Mouse (Mus musculus): ENCODE measurements at regions not wholly inside any gene's neighbourhood (a gene's known extent, or its start where the extent isn't known, plus 50 kb on each side); places are given as distances from the start of the nearest gene placed in this dataset.
A peak's percentile ranks its signal among the peaks of the same experiment; 100 is the strongest.
"Not testable (repeated sequence)": the region's sequence is repeated elsewhere in the genome, so short reads cannot be mapped to it uniquely, and the experiment has no call there.

DNA sequence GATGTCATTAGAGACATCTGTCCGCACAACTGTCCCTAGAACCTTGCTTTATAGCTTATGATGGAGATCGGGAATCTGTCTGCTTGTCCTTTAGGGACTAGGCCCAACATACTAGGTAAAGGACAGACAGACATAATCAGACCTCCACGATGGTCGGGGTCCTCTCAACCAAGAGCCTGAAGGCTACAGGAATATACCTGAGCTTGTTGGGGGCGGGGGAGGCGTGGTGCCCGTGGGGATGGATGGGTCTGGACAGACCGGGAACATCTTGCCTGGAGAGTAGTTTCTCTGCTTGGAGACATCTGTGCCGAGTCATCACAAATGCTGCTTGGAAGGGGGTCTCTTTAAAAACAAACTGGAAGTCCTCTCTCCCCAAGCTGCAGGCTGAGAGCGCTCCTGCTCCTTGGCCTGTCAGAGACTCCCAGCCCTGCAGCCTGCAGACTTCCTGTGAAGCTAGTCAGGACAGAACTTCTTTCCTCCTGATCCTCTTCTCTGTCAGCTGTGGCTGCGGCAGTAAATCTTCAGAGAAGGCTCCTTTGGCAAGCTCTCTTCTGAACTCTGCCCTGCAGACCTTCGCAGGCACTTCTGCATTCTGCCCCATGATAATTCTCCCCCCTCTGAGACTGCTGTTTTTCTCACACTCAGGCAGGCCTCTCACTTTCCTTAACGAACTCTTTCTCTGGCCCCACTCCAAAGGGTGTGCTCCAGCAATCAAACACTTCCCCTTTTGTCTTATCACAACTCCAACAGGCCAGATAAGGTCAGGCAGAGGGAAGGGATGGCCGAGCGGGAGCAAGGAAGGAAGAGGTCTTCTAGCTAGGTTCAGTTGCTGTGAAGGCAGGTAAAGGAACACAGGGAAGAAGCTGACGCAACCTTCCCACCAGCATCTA is 143.1 kb upstream of the Cdk6 start:
- peak overlapping the region; percentile 12 for H3K4me2 ChIP-seq (ENCODE audit: low read depth)
- H3K27me3 ChIP-seq (ENCODE audit: control insufficient read depth, insufficient read depth, insufficient read length): no peaks in the 10 kb centered on the region
- H3K36me3 ChIP-seq (ENCODE audit: control insufficient read depth, insufficient read depth): no peaks in the 10 kb centered on the region
- TF ChIP-seq TCF12 (IDR thresholded peaks at IDR 0.05; ENCODE audit: insufficient read depth, poor library complexity, severe bottlenecking) (no peak), TCF3 (IDR thresholded peaks at IDR 0.05; ENCODE audit: insufficient read length, low read depth) (no peak), USF1 (IDR thresholded peaks at IDR 0.05; ENCODE audit: low read depth) (no peak), E2F4 (IDR thresholded peaks at IDR 0.05; ENCODE audit: insufficient read depth) (no peak), POLR2AphosphoS2 (IDR thresholded peaks at IDR 0.05; ENCODE audit: insufficient read length, low read depth) (no peak), MAX (IDR thresholded peaks at IDR 0.05; ENCODE audit: low read depth) (no peak), POLR2A (IDR thresholded peaks at IDR 0.05; ENCODE audit: insufficient read length, low read depth) (no peak), CEBPB (IDR thresholded peaks at IDR 0.05; ENCODE audit: insufficient read depth, poor library complexity, severe bottlenecking) (no peak), MYOG (IDR thresholded peaks at IDR 0.05; ENCODE audit: control insufficient read depth in 1 of 3, insufficient read depth in 1 of 3, insufficient read length in 2 of 3, low read depth in 2 of 3) (no peak), SRF (IDR thresholded peaks at IDR 0.05; ENCODE audit: control insufficient read depth, insufficient read length, low read depth) (no peak), REST (IDR thresholded peaks at IDR 0.05; ENCODE audit: insufficient read depth, insufficient read length) (no peak), MYOD1 (IDR thresholded peaks at IDR 0.05; ENCODE audit: control insufficient read depth in 1 of 3, insufficient read length in 2 of 3, low read depth in 2 of 3) (no peak)
- no peak overlapping the region for H3ac ChIP-seq (ENCODE audit: control insufficient read depth, insufficient read length)
- H3K79me2 ChIP-seq (ENCODE audit: control insufficient read depth, insufficient read depth): no peaks in the 10 kb centered on the region
- H3K4me3 ChIP-seq: no peak overlapping the region

DNA sequence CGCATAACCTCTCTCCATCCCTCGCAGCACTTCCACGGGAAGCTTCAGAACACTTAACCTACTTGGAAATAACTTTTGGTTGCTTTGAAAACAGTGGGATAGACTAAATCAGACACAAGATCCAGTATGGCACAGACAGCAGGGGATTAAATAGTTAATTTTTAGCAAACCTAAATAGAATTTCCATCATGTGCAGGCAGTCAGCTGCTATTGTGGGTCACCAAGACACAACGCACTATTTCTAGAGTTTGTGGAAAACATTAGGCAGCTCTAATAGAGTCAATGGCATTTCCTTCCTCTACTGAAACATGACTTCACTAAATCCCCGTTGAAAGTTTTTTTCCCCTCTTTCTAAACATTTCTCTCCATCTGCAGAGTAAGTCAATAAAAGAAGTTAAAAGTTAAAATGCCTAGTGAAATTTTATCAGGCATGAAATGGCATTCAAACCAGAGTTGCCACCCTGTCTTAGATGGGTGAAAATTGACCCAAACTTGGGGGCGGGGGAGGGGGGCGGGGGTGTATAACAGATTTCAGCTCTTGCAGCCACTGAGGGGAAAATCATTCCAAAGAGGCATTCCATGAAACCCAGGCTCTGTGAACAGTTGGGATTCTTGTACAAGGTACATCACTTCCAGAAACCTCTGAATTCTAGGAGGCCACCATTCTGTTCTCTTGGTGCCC is 142.3 kb upstream of the Cdk6 start:
- not testable (repeated sequence) for H3ac ChIP-seq (ENCODE audit: control insufficient read depth, insufficient read length); H3K79me2 ChIP-seq (ENCODE audit: control insufficient read depth, insufficient read depth); H3K36me3 ChIP-seq (ENCODE audit: control insufficient read depth, insufficient read depth); H3K4me3 ChIP-seq; H3K27me3 ChIP-seq (ENCODE audit: control insufficient read depth, insufficient read depth, insufficient read length)
- H3K4me2 ChIP-seq (ENCODE audit: low read depth): peak overlapping the region; percentile 12

DNA sequence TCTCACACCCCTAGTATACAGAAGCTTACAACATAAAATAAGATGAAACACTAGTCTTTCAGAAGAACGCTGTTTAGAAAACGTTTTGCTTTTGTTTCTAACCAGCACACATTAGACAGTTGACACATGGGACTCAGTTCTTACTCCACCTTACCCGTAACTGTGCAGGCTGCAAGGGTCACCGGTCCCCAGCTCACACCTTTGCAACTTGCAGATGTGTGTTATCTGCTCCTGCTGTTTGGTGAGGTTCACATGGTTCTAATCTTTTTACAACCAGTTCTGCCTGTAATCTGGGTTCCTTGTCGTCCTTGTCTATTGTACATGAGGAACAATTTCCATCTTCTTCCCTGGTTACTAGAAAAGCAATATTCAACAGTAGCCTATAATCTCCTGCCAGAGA is 135.1 kb upstream of the Cdk6 start:
- not testable (repeated sequence) for H3K4me3 ChIP-seq; H3K79me2 ChIP-seq (ENCODE audit: control insufficient read depth, insufficient read depth); H3K4me2 ChIP-seq (ENCODE audit: low read depth)

DNA sequence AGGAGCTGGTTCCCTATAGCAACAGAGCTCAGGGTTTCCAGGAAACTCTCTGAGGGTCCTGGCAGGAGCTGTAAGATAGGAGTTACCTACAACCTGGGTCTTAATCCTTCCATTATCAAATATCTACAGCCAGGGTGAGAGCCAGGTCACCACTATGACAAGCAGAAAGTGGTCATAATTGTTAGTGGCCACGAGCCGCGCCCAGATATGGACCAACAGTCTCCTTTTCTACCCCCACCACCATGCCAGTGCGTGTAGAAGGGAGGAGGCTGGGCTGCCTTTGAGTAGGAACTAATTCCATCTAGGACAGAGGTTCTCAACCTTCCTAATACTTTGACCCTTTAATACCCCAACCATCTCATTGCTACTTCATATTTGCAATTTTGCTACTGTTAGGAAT is 133.0 kb upstream of the Cdk6 start:
- not testable (repeated sequence) for H3ac ChIP-seq (ENCODE audit: control insufficient read depth, insufficient read length); H3K4me2 ChIP-seq (ENCODE audit: low read depth); H3K36me3 ChIP-seq (ENCODE audit: control insufficient read depth, insufficient read depth); H3K27me3 ChIP-seq (ENCODE audit: control insufficient read depth, insufficient read depth, insufficient read length); H3K79me2 ChIP-seq (ENCODE audit: control insufficient read depth, insufficient read depth); H3K4me3 ChIP-seq

More for the DNA sequence above, 135.1 kb upstream of the Cdk6 start:
- H3K36me3 ChIP-seq (ENCODE audit: control insufficient read depth, insufficient read depth); H3K27me3 ChIP-seq (ENCODE audit: control insufficient read depth, insufficient read depth, insufficient read length); H3ac ChIP-seq (ENCODE audit: control insufficient read depth, insufficient read length): not testable (repeated sequence)

DNA sequence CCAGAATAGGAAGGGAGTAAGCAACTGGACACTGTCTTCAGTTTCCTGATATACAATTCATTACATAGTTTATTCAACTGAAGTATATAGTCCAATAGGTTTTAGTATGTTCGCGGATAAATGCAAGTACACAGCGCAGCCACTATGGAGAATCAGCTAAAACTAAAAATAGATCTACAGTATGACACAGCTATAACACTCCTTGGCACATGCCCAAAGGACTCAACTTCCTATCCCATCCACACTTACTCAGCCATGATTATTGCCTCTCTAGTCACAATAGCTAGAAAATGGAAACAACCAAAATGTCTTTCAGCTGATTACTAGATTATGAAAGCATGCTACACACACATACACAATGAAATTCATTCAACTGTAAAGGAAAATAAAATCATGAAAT is 130.0 kb upstream of the Cdk6 start:
- Histone ChIP-seq H3K4me2 (ENCODE audit: low read depth) (no peak overlapping the region), H3K4me3 (no peak overlapping the region), H3K79me2 (ENCODE audit: control insufficient read depth, insufficient read depth) (no peaks in the 10 kb centered on the region), H3K36me3 (ENCODE audit: control insufficient read depth, insufficient read depth) (no peaks in the 10 kb centered on the region), H3K27me3 (ENCODE audit: control insufficient read depth, insufficient read depth, insufficient read length) (no peaks in the 10 kb centered on the region), H3ac (ENCODE audit: control insufficient read depth, insufficient read length) (no peak overlapping the region)
- no peak for TF ChIP-seq MYOD1 (IDR thresholded peaks at IDR 0.05; ENCODE audit: control insufficient read depth in 1 of 3, insufficient read length in 2 of 3, low read depth in 2 of 3)
- no peak for TF ChIP-seq POLR2AphosphoS2 (IDR thresholded peaks at IDR 0.05; ENCODE audit: insufficient read length, low read depth)
- no peak for TF ChIP-seq E2F4 (IDR thresholded peaks at IDR 0.05; ENCODE audit: insufficient read depth)
- no peak for TF ChIP-seq REST (IDR thresholded peaks at IDR 0.05; ENCODE audit: insufficient read depth, insufficient read length)
- no peak for TF ChIP-seq CEBPB (IDR thresholded peaks at IDR 0.05; ENCODE audit: insufficient read depth, poor library complexity, severe bottlenecking)
- no peak for TF ChIP-seq MAX (IDR thresholded peaks at IDR 0.05; ENCODE audit: low read depth)
- TF ChIP-seq TCF12 (IDR thresholded peaks at IDR 0.05; ENCODE audit: insufficient read depth, poor library complexity, severe bottlenecking): no peak
- TF ChIP-seq SRF (IDR thresholded peaks at IDR 0.05; ENCODE audit: control insufficient read depth, insufficient read length, low read depth): no peak
- TF ChIP-seq TCF3 (IDR thresholded peaks at IDR 0.05; ENCODE audit: insufficient read length, low read depth): no peak
- TF ChIP-seq USF1 (IDR thresholded peaks at IDR 0.05; ENCODE audit: low read depth): no peak
- no peak for TF ChIP-seq MYOG (IDR thresholded peaks at IDR 0.05; ENCODE audit: control insufficient read depth in 1 of 3, insufficient read depth in 1 of 3, insufficient read length in 2 of 3, low read depth in 2 of 3)
- no peak for TF ChIP-seq POLR2A (IDR thresholded peaks at IDR 0.05; ENCODE audit: insufficient read length, low read depth)
